Mouse (Mus musculus) midbrain, embryonic 11.5 days (tissue): Measurements from ENCODE around the gene Itga9. TPM values are rescaled to one million over a fixed set of nuclear protein-coding genes. Genes with fewer than 3 reads are reported as not detected.
A peak's percentile ranks its signal among the peaks of the same experiment; 100 is the strongest.

Source experiments
- ATAC-seq: fragments of 200-750 bp; cut with Nextera tagmentation; 2 replicates; pipeline ENCODE4 v1.8.0; 2017; ENCODE audit warnings: moderate TSS enrichment, moderate library complexity; ENCODE audit not compliant: low FRiP score
- DNase-seq: peaks from one replicate; pipeline ENCODE4 v3.0.0; 2015; ENCODE audit warnings: low spot score; ENCODE audit errors: missing footprints
- H3K27ac ChIP-seq: fragments of 300-500 bp; sonication (generic); 2 replicates; pipeline ENCODE4 v1.5.1; 2014; ENCODE audit warnings: low read depth, low read length
- H3K27me3 ChIP-seq: fragments of 300-500 bp; sonication (generic); 2 replicates; pipeline ENCODE4 v1.6.1; 2014; ENCODE audit warnings: mild to moderate bottlenecking, low read length, moderate library complexity, mixed read lengths; ENCODE audit not compliant: control insufficient read depth, insufficient read depth
- H3K36me3 ChIP-seq: fragments of 300-500 bp; sonication (generic); 2 replicates; pipeline ENCODE4 v1.6.1; 2014; ENCODE audit warnings: mild to moderate bottlenecking, low read length, moderate library complexity, mixed read lengths; ENCODE audit not compliant: control insufficient read depth, insufficient read depth
- H3K4me1 ChIP-seq: fragments of 300-500 bp; sonication (generic); 2 replicates; pipeline ENCODE4 v1.6.1; 2014; ENCODE audit warnings: low read length; ENCODE audit not compliant: control insufficient read depth, insufficient read depth
- H3K4me2 ChIP-seq: fragments of 300-500 bp; sonication (generic); 2 replicates; pipeline ENCODE4 v1.6.1; 2014; ENCODE audit warnings: mild to moderate bottlenecking, moderate library complexity
- H3K4me3 ChIP-seq: fragments of 300-500 bp; sonication (generic); 2 replicates; pipeline ENCODE4 v1.5.1; 2014; ENCODE audit warnings: low read depth, low read length
- H3K9ac ChIP-seq: fragments of 300-500 bp; sonication (generic); 2 replicates; pipeline ENCODE4 v1.6.1; 2014; ENCODE audit warnings: low read length
- H3K9me3 ChIP-seq: fragments of 300-500 bp; sonication (generic); 2 replicates; pipeline ENCODE4 v1.6.1; 2016; ENCODE audit warnings: low read length; ENCODE audit not compliant: control insufficient read depth
- WGBS: fragments of 180-500 bp; shearing (Covaris S2); extraction: QIAGEN DNeasy Blood & Tissue Kit; methylation state at CpG from one replicate; pipeline ENCODE4 v1.1.7; 2014; 5-methylcytosine and 5-hydroxymethylcytosine counted together
- polyA plus RNA-seq: library from polyadenylated mRNA; unstranded; fragments of >200 nt; fragmentation: Nextera tagmentation; extraction: Ambion mirVana; gene quantifications from 2 replicates; pipeline ENCODE4 v1.2.1, GENCODE M21; 2014

Itga9 gene
- polyA plus RNA-seq, 1 experiment from 2014 or later = 4.0 TPM

- Histone ChIP-seq H3K4me1 (no peaks in the 10 kb centered on the region), H3K36me3 (no peaks in the 10 kb centered on the region), H3K27ac (no peak overlapping the region), H3K4me2 (no peak overlapping the region), H3K27me3 (no peaks in the 10 kb centered on the region), H3K9me3 (no peaks in the 10 kb centered on the region), H3K4me3 (no peak overlapping the region), H3K9ac (no peak overlapping the region)
- WGBS = 63% methylated on average over 8 of the region's 8 CpGs
- ATAC-seq (0 out of 2 replicates have a peak, but pooled peaks have one; percentile 9), DNase-seq (no peak)
Observed at GRCm38 (mm10) chr9:118749335-118749949, 143.0 kb downstream of the Itga9 start.

- no peak overlapping the region for H3K4me2 ChIP-seq
- no peaks in the 10 kb centered on the region for H3K36me3 ChIP-seq
- H3K9ac ChIP-seq = no peak overlapping the region
- H3K4me3 ChIP-seq = no peak overlapping the region
- no peak overlapping the region for H3K27ac ChIP-seq
- H3K4me1 ChIP-seq = no peaks in the 10 kb centered on the region
- no peaks in the 10 kb centered on the region for H3K27me3 ChIP-seq
- ATAC-seq (no peak), DNase-seq (no peak)
- 77% methylated on average over 7 of the region's 7 CpGs for WGBS
- no peaks in the 10 kb centered on the region for H3K9me3 ChIP-seq
Observed at GRCm38 (mm10) chr9:118750828-118751227, 144.3 kb downstream of the Itga9 start.

GRCm38 (mm10) chr9:118752376-118752775, 145.9 kb downstream of the Itga9 start:
- Histone ChIP-seq H3K27me3 (no peaks in the 10 kb centered on the region), H3K4me3 (no peak overlapping the region), H3K27ac (no peak overlapping the region), H3K4me1 (no peaks in the 10 kb centered on the region), H3K36me3 (no peaks in the 10 kb centered on the region), H3K9ac (no peak overlapping the region), H3K4me2 (no peak overlapping the region), H3K9me3 (no peaks in the 10 kb centered on the region)
- DNase-seq = no peak
- ATAC-seq = no peak
- WGBS = 82% methylated on average over 2 of the region's 2 CpGs

- ATAC-seq (no peak), DNase-seq (no peak)
- no peak overlapping the region for H3K4me3 ChIP-seq
- H3K27ac ChIP-seq = no peak overlapping the region
- H3K9me3 ChIP-seq = no peaks in the 10 kb centered on the region
- H3K4me1 ChIP-seq = peaks cover 9% of the 10 kb centered on the region; the same call in 1 of the 2 replicates
- no peak overlapping the region for H3K4me2 ChIP-seq
- H3K27me3 ChIP-seq = no peaks in the 10 kb centered on the region
- H3K36me3 ChIP-seq = no peaks in the 10 kb centered on the region
- 41% methylated on average over 4 of the region's 4 CpGs for WGBS
- no peak overlapping the region for H3K9ac ChIP-seq
Observed at GRCm38 (mm10) chr9:118759462-118759861, 153.0 kb downstream of the Itga9 start.

GRCm38 (mm10) chr9:118761953-118762590, 155.6 kb downstream of the Itga9 start:
- Histone ChIP-seq H3K9ac (no peak overlapping the region), H3K4me2 (no peak overlapping the region), H3K9me3 (no peaks in the 10 kb centered on the region), H3K4me3 (no peak overlapping the region), H3K27ac (no peak overlapping the region), H3K4me1 (peaks cover 9% of the 10 kb centered on the region; the same call in 1 of the 2 replicates), H3K27me3 (no peaks in the 10 kb centered on the region), H3K36me3 (no peaks in the 10 kb centered on the region)
- WGBS = 35% methylated on average over 8 of the region's 8 CpGs
- ATAC-seq (no peak), DNase-seq (peak; percentile 84)

- H3K9ac ChIP-seq = no peak overlapping the region
- 47% methylated on average over 7 of the region's 7 CpGs for WGBS
- no peak overlapping the region for H3K27ac ChIP-seq
- no peak overlapping the region for H3K4me2 ChIP-seq
- no peaks in the 10 kb centered on the region for H3K36me3 ChIP-seq
- H3K27me3 ChIP-seq = no peaks in the 10 kb centered on the region
- no peak overlapping the region for H3K4me3 ChIP-seq
- DNase-seq (no peak), ATAC-seq (no peak)
- H3K4me1 ChIP-seq = peaks cover 9% of the 10 kb centered on the region; the same call in 1 of the 2 replicates
- no peaks in the 10 kb centered on the region for H3K9me3 ChIP-seq
Observed at GRCm38 (mm10) chr9:118762759-118763158, 156.3 kb downstream of the Itga9 start.

GRCm38 (mm10) chr9:118763203-118763602, 156.7 kb downstream of the Itga9 start:
- no peak overlapping the region for H3K4me2 ChIP-seq
- ATAC-seq = no peak
- no peak overlapping the region for H3K9ac ChIP-seq
- no peaks in the 10 kb centered on the region for H3K36me3 ChIP-seq
- no peak overlapping the region for H3K27ac ChIP-seq
- H3K4me3 ChIP-seq = no peak overlapping the region
- no peak for DNase-seq
- H3K9me3 ChIP-seq = no peaks in the 10 kb centered on the region
- H3K4me1 ChIP-seq = peaks cover 9% of the 10 kb centered on the region; the same call in 1 of the 2 replicates
- H3K27me3 ChIP-seq = no peaks in the 10 kb centered on the region
- 77% methylated on average over 4 of the region's 4 CpGs for WGBS

- Histone ChIP-seq H3K4me2 (no peak overlapping the region), H3K4me3 (no peak overlapping the region), H3K36me3 (no peaks in the 10 kb centered on the region), H3K27ac (no peak overlapping the region), H3K4me1 (peaks cover 9% of the 10 kb centered on the region; the same call in 1 of the 2 replicates), H3K9me3 (no peaks in the 10 kb centered on the region), H3K27me3 (no peaks in the 10 kb centered on the region), H3K9ac (no peak overlapping the region)
- ATAC-seq (no peak), DNase-seq (no peak)
- WGBS = 79% methylated on average over 3 of the region's 3 CpGs
Observed at GRCm38 (mm10) chr9:118763646-118764045, 157.2 kb downstream of the Itga9 start.

- H3K36me3 ChIP-seq = no peaks in the 10 kb centered on the region
- H3K9me3 ChIP-seq = no peaks in the 10 kb centered on the region
- no peak for ATAC-seq
- H3K9ac ChIP-seq = no peak overlapping the region
- no peak overlapping the region for H3K27ac ChIP-seq
- no peak overlapping the region for H3K4me3 ChIP-seq
- H3K4me2 ChIP-seq = no peak overlapping the region
- no peaks in the 10 kb centered on the region for H3K27me3 ChIP-seq
- no peak for DNase-seq
- peaks cover 9% of the 10 kb centered on the region; the same call in 1 of the 2 replicates for H3K4me1 ChIP-seq
Observed at GRCm38 (mm10) chr9:118765059-118765458, 158.6 kb downstream of the Itga9 start.
